Mouse (Mus musculus) left cerebral cortex, postnatal 36 days (tissue): ENCODE measurements around the gene Tbc1d2. TPM values are rescaled to one million over a fixed set of nuclear protein-coding genes. Genes with fewer than 3 reads are reported as not detected.
A peak's percentile ranks its signal among the peaks of the same experiment; 100 is the strongest.
"Not testable (repeated sequence)": the region's sequence is repeated elsewhere in the genome, so short reads cannot be mapped to it uniquely, and the experiment has no call there.

ENCODE experiments used
- DNase-seq, 2 experiments: peaks; one replicate each; pipeline ENCODE4 v3.0.0; 2021 to 2022; ENCODE audit warnings: low spot score in 2 of 2, mixed read lengths in 1 of 2
- intact Hi-C: fragments of 180-260 bp; cut with DNase I; formaldehyde crosslinking; loops from one replicate; pipeline ENCODE4 v1.15.1; 2025
- total RNA-seq, 2 experiments: library from RNA; stranded (reverse); gene quantifications; 2 replicates each; pipeline ENCODE4 v1.2.3; 2021

Gene Tbc1d2
- total RNA-seq, 2 experiments from 2014 or later: 2.7 to 3.8 TPM

GRCm38 (mm10) chr4:46613618-46614017 is 36.4 kb downstream of the Tbc1d2 start:
- DNase-seq: no peak
- intact Hi-C loops: loop anchor here (5.0 kb wide), 2 partner anchors 424 to 439 kb away; no protein-coding TSS in a partner anchor

- intact Hi-C loops: loop anchor here (1.0 to 5.0 kb wide), 3 partner anchors 45 to 441 kb away; no protein-coding TSS in a partner anchor
- DNase-seq: peak; percentile 80 to 88
Observed at GRCm38 (mm10) chr4:46611181-46611580, 38.8 kb downstream of the Tbc1d2 start.

- intact Hi-C loops: no loop called here
- no peak for DNase-seq
Observed at GRCm38 (mm10) chr4:46607601-46608000, 42.4 kb downstream of the Tbc1d2 start.

- no peak for DNase-seq
- intact Hi-C loops: no loop called here
Observed at GRCm38 (mm10) chr4:46605451-46605850, 44.6 kb downstream of the Tbc1d2 start.

GRCm38 (mm10) chr4:46602704-46603103 is 47.3 kb downstream of the Tbc1d2 start:
- DNase-seq: no peak
- intact Hi-C loops: loop anchor here (2.0 kb wide), 1 partner anchor 94 kb away; no protein-coding TSS in a partner anchor

- intact Hi-C loops: loop anchor here (2.0 kb wide), 1 partner anchor 93 kb away; no protein-coding TSS in a partner anchor
- peak; percentile 89 to 92 for DNase-seq
Observed at GRCm38 (mm10) chr4:46601844-46602423, 48.1 kb downstream of the Tbc1d2 start, which contains the start of gene Coro2a. Coro2a (minus strand) TSS chr4:46602202.

GRCm38 (mm10) chr4:46601258-46601843 is 48.7 kb downstream of the Tbc1d2 start:
- DNase-seq: peak; percentile 46 to 55
- intact Hi-C loops: no loop called here

GRCm38 (mm10) chr4:46600473-46601257 is 49.3 kb downstream of the Tbc1d2 start:
- DNase-seq: no peak

GRCm38 (mm10) chr4:46599609-46600008 is 50.4 kb downstream of the Tbc1d2 start:
- DNase-seq, intact Hi-C loops: not testable (repeated sequence)

More at GRCm38 (mm10) chr4:46600473-46601257, 49.3 kb downstream of the Tbc1d2 start:
- intact Hi-C loops: no loop called here

- peak in 1 of 2 experiments; percentile 3 for DNase-seq
- intact Hi-C loops: no loop called here
Observed at GRCm38 (mm10) chr4:46598981-46599380, 51.0 kb downstream of the Tbc1d2 start.

GRCm38 (mm10) chr4:46598111-46598510 is 51.9 kb downstream of the Tbc1d2 start:
- intact Hi-C loops: no loop called here
- peak in 1 of 2 experiments; percentile 1 for DNase-seq

GRCm38 (mm10) chr4:46597286-46597961 is 52.6 kb downstream of the Tbc1d2 start:
- intact Hi-C loops: no loop called here
- DNase-seq: peak in 1 of 2 experiments; percentile 2

- intact Hi-C loops: no loop called here
- DNase-seq: peak in 1 of 2 experiments; percentile 1
Observed at GRCm38 (mm10) chr4:46596398-46596797, 53.6 kb downstream of the Tbc1d2 start.

GRCm38 (mm10) chr4:46594131-46594530 is 55.9 kb downstream of the Tbc1d2 start:
- intact Hi-C loops: no loop called here
- no peak for DNase-seq

- no peak for DNase-seq
- intact Hi-C loops: no loop called here
Observed at GRCm38 (mm10) chr4:46593472-46593871, 56.5 kb downstream of the Tbc1d2 start.

- intact Hi-C loops: no loop called here
- DNase-seq: no peak
Observed at GRCm38 (mm10) chr4:46591833-46592520, 58.0 kb downstream of the Tbc1d2 start.

GRCm38 (mm10) chr4:46590810-46591209 is 59.2 kb downstream of the Tbc1d2 start:
- DNase-seq: no peak
- intact Hi-C loops: no loop called here

- intact Hi-C loops: no loop called here
- no peak for DNase-seq
Observed at GRCm38 (mm10) chr4:46589946-46590684, 59.9 kb downstream of the Tbc1d2 start.
